Mouse (Mus musculus): Measurements from ENCODE around the gene Ndufv2. TPM values are rescaled to one million over a fixed set of nuclear protein-coding genes. Genes with fewer than 3 reads are reported as not detected.
"Not testable (repeated sequence)": the region's sequence is repeated elsewhere in the genome, so short reads cannot be mapped to it uniquely, and the experiment has no call there.

The Ndufv2 gene
- polyA plus RNA-seq, 1 experiment = 11.1 TPM

- peaks cover 26% of the 10 kb centered on the region for H3K4me1 ChIP-seq (ENCODE audit: control insufficient read depth)
- peaks cover 8% of the 10 kb centered on the region for H3K36me3 ChIP-seq (ENCODE audit: control insufficient read depth)
- no peaks in the 10 kb centered on the region for H3K9me3 ChIP-seq (ENCODE audit: control insufficient read depth, low read length)
- no peaks in the 10 kb centered on the region for H3K27me3 ChIP-seq (ENCODE audit: control insufficient read depth)
- H3K4me3 ChIP-seq (replicated peaks) = no peak overlapping the region
- TF ChIP-seq GATA1 (IDR thresholded peaks at IDR 0.05; ENCODE audit: low read length) = no peak
- TF ChIP-seq TAL1 (IDR thresholded peaks at IDR 0.05; ENCODE audit: low read length) = no peak
Observed at GRCm38 (mm10) chr17:66073971-66074370, 27.4 kb downstream of the Ndufv2 start.

- not testable (repeated sequence) for H3K4me3 ChIP-seq (replicated peaks); H3K36me3 ChIP-seq (ENCODE audit: control insufficient read depth); H3K9me3 ChIP-seq (ENCODE audit: control insufficient read depth, low read length); H3K27me3 ChIP-seq (ENCODE audit: control insufficient read depth); H3K4me1 ChIP-seq (ENCODE audit: control insufficient read depth)
Observed at GRCm38 (mm10) chr17:66069036-66069435, 32.3 kb downstream of the Ndufv2 start.

DNA sequence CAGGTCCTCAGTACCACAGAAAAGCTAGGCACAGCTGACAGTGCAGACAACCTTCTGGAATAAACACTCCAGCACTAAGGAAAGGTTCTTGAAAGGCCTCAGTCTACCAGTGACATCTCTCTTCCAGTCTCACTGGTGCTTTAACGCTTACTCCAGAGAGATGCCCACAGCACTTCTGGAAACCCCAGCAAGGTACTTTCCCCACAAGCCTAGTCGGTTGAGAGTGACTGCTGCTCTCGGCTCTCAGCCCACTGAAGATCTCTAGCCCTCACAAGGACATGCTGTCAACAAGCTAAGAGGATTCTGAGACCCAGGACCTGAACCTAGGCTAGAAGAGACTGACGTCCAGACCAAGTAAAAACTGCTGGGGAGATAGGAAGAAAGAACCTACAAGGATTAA lies 36.2 kb downstream of the Ndufv2 start:
- no peaks in the 10 kb centered on the region; the same call in 1 of the 2 replicates for H3K4me1 ChIP-seq (ENCODE audit: control insufficient read depth)
- no peak overlapping the region for H3K4me3 ChIP-seq (replicated peaks)
- no peaks in the 10 kb centered on the region for H3K36me3 ChIP-seq (ENCODE audit: control insufficient read depth)
- no peaks in the 10 kb centered on the region for H3K27me3 ChIP-seq (ENCODE audit: control insufficient read depth)
- TF ChIP-seq TAL1 (IDR thresholded peaks at IDR 0.05; ENCODE audit: low read length) (no peak), GATA1 (IDR thresholded peaks at IDR 0.05; ENCODE audit: low read length) (no peak)
- no peaks in the 10 kb centered on the region for H3K9me3 ChIP-seq (ENCODE audit: control insufficient read depth, low read length)

DNA sequence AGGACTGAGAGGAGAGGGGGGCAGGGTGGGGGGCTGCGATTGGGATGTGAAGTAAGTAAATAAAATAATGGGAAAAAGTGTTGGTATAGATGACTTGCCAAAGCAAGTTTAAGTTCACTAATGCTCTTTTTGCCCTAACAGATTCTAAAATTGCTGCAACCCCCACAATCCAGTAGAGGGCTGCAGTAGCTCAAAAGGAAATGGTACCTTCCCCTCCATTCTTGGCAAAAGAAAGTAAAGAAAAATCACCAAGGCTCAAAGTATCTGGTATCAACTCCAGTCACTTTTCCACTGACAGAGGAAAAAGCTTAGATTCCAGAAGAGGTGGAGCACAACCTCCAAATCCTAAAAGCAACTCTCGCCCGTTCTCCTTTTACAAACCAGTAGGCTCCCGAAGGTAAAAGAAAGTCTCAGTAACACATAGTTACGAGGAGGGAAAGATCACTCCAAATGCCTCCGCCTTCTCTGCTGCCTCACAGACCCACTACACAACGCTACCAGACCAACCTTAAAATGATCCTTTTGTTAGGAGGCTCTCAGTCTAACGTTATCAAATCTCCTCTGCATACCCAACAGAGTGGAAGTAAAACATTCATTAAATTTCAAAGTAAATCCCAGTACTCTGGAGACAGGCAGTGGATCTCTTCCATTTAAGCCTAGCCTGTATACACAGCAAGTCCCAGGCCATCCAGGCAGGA lies 40.0 kb downstream of the Ndufv2 start:
- H3K9me3 ChIP-seq (ENCODE audit: control insufficient read depth, low read length) = no peaks in the 10 kb centered on the region
- no peak overlapping the region for H3K4me3 ChIP-seq (replicated peaks)
- H3K4me1 ChIP-seq (ENCODE audit: control insufficient read depth) = no peaks in the 10 kb centered on the region
- no peaks in the 10 kb centered on the region for H3K27me3 ChIP-seq (ENCODE audit: control insufficient read depth)
- no peak for TF ChIP-seq GATA1 (IDR thresholded peaks at IDR 0.05; ENCODE audit: low read length)
- TF ChIP-seq TAL1 (IDR thresholded peaks at IDR 0.05; ENCODE audit: low read length) = no peak
- no peaks in the 10 kb centered on the region for H3K36me3 ChIP-seq (ENCODE audit: control insufficient read depth)

GRCm38 (mm10) chr17:66058160-66058559 lies 43.2 kb downstream of the Ndufv2 start:
- Histone ChIP-seq H3K4me3 (replicated peaks) (no peak overlapping the region), H3K27me3 (ENCODE audit: control insufficient read depth) (no peaks in the 10 kb centered on the region)
- TF ChIP-seq GATA1 (IDR thresholded peaks at IDR 0.05; ENCODE audit: low read length) (no peak), TAL1 (IDR thresholded peaks at IDR 0.05; ENCODE audit: low read length) (no peak)

DNA sequence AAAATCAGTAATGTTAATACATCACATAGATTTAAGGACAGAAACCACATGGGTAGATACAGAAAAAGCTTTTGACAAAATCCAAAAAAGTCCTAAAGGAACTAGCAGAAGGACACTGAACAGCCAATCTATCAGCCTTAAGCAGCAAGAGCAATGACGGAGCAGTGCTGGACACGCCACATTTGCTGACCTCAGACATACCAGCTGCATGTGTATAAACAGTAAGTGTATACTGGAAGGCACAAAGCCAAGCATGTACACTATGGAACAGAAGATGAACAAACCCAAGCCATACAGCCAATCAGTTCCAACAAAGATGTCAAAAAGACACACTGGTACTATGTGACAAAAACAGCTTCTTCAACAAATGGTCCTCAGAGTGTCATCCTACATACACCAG lies 44.2 kb downstream of the Ndufv2 start:
- no peaks in the 10 kb centered on the region for H3K9me3 ChIP-seq (ENCODE audit: control insufficient read depth, low read length)
- H3K27me3 ChIP-seq (ENCODE audit: control insufficient read depth) = no peaks in the 10 kb centered on the region
- H3K4me3 ChIP-seq (replicated peaks) = no peak overlapping the region
- TF ChIP-seq GATA1 (IDR thresholded peaks at IDR 0.05; ENCODE audit: low read length) (no peak), TAL1 (IDR thresholded peaks at IDR 0.05; ENCODE audit: low read length) (no peak)
- peaks cover 5% of the 10 kb centered on the region for H3K4me1 ChIP-seq (ENCODE audit: control insufficient read depth)
- no peaks in the 10 kb centered on the region for H3K36me3 ChIP-seq (ENCODE audit: control insufficient read depth)

More at GRCm38 (mm10) chr17:66058160-66058559, 43.2 kb downstream of the Ndufv2 start:
- H3K9me3 ChIP-seq (ENCODE audit: control insufficient read depth, low read length) = no peaks in the 10 kb centered on the region
- peaks cover 5% of the 10 kb centered on the region for H3K4me1 ChIP-seq (ENCODE audit: control insufficient read depth)
- H3K36me3 ChIP-seq (ENCODE audit: control insufficient read depth) = no peaks in the 10 kb centered on the region

DNA sequence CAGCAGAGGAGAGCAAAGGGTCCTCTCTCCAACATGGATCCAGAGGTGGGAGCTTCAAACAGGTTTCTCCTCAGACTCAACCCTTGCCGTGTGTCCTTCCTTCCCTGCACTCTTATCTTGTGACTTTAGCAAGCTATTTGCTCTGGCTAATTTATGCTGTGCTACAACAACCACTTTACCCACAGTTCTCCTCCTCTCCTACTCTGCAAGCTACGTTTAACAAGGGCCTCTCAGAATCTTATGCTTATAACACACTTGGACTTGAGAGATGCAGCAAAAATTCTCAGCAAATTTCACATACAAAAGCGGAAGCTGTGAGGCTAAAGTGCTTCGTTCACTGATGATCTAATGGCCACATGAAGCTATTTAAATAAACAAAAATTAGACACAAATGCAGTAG lies 48.0 kb downstream of the Ndufv2 start:
- Histone ChIP-seq H3K27me3 (ENCODE audit: control insufficient read depth) (no peaks in the 10 kb centered on the region), H3K4me1 (ENCODE audit: control insufficient read depth) (peaks cover 5% of the 10 kb centered on the region), H3K9me3 (ENCODE audit: control insufficient read depth, low read length) (no peaks in the 10 kb centered on the region), H3K4me3 (replicated peaks) (no peak overlapping the region), H3K36me3 (ENCODE audit: control insufficient read depth) (peaks cover 3% of the 10 kb centered on the region)
- TF ChIP-seq GATA1 (IDR thresholded peaks at IDR 0.05; ENCODE audit: low read length) (no peak), TAL1 (IDR thresholded peaks at IDR 0.05; ENCODE audit: low read length) (no peak)

DNA sequence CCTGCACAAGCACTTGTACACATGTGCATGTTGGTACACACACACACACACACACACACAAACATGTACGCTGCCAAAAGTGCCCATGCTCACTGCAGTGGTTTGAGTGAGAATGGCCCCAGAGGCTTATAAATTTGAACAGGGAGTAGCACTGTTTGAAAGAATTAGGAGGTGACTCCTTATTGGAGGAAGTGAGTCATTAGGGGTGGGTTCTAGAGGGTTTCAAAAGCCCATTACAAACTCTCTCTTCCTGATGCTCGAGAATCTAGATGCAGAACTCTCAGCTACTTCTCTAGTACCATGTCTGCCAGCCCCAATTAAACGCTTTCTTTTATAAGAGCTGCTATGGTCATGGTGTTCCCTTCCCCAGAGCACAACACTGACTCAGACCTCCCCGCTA lies 52.6 kb downstream of the Ndufv2 start:
- no peaks in the 10 kb centered on the region for H3K27me3 ChIP-seq (ENCODE audit: control insufficient read depth)
- TF ChIP-seq TAL1 (IDR thresholded peaks at IDR 0.05; ENCODE audit: low read length) = no peak
- no peak for TF ChIP-seq GATA1 (IDR thresholded peaks at IDR 0.05; ENCODE audit: low read length)
- H3K36me3 ChIP-seq (ENCODE audit: control insufficient read depth) = peaks cover 5% of the 10 kb centered on the region
- H3K9me3 ChIP-seq (ENCODE audit: control insufficient read depth, low read length) = no peaks in the 10 kb centered on the region
- H3K4me3 ChIP-seq (replicated peaks) = no peak overlapping the region
- no peaks in the 10 kb centered on the region for H3K4me1 ChIP-seq (ENCODE audit: control insufficient read depth)

DNA sequence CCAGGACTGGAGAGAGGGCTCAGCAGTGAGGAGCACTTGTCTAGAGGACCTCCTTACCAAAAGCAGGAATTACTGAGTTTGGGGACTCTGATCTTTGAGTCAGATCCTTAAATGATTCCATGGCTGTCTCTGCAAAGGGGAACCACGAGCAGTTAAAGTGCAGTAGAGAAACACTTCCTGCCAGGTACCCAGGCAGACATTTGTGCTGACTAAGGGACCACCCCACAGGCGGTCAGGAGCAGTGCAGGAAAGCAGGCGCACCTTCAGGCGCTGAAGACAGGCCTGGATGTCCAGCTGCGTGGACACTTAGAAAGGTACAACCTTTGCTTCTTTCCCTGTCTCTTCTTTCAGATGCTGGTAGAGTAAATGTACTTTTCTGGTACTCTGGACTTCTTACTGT lies 53.2 kb downstream of the Ndufv2 start:
- no peak overlapping the region for H3K4me3 ChIP-seq (replicated peaks)
- H3K36me3 ChIP-seq (ENCODE audit: control insufficient read depth) = peaks cover 5% of the 10 kb centered on the region
- no peaks in the 10 kb centered on the region for H3K27me3 ChIP-seq (ENCODE audit: control insufficient read depth)
- no peak for TF ChIP-seq GATA1 (IDR thresholded peaks at IDR 0.05; ENCODE audit: low read length)
- no peak for TF ChIP-seq TAL1 (IDR thresholded peaks at IDR 0.05; ENCODE audit: low read length)
- no peaks in the 10 kb centered on the region for H3K4me1 ChIP-seq (ENCODE audit: control insufficient read depth)
- no peaks in the 10 kb centered on the region for H3K9me3 ChIP-seq (ENCODE audit: control insufficient read depth, low read length)

DNA sequence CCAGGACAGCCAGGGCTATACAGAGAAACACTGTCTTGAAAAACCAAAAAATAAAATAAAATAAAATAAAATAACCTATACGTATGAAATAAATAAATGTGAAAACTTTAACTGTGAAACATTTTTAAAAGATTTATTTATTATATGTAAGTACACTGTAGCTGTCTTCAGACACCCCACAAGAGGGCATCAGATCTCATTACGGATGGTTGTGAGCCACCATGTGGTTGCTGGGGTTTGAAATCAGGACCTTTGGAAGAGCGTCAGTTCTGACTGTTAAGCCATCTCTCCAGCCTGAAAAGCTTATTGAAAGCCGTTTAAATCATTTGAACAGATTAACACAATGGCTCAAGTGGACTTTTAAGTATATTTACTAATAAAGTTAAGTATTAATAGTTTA lies 57.7 kb downstream of the Ndufv2 start:
- H3K4me3 ChIP-seq (replicated peaks); H3K27me3 ChIP-seq (ENCODE audit: control insufficient read depth); H3K36me3 ChIP-seq (ENCODE audit: control insufficient read depth); H3K9me3 ChIP-seq (ENCODE audit: control insufficient read depth, low read length); H3K4me1 ChIP-seq (ENCODE audit: control insufficient read depth): not testable (repeated sequence)

All from erythroblast, embryonic 14.5 days (primary cell).